Mouse (Mus musculus): ENCODE results near the gene Kremen1.

DNA sequence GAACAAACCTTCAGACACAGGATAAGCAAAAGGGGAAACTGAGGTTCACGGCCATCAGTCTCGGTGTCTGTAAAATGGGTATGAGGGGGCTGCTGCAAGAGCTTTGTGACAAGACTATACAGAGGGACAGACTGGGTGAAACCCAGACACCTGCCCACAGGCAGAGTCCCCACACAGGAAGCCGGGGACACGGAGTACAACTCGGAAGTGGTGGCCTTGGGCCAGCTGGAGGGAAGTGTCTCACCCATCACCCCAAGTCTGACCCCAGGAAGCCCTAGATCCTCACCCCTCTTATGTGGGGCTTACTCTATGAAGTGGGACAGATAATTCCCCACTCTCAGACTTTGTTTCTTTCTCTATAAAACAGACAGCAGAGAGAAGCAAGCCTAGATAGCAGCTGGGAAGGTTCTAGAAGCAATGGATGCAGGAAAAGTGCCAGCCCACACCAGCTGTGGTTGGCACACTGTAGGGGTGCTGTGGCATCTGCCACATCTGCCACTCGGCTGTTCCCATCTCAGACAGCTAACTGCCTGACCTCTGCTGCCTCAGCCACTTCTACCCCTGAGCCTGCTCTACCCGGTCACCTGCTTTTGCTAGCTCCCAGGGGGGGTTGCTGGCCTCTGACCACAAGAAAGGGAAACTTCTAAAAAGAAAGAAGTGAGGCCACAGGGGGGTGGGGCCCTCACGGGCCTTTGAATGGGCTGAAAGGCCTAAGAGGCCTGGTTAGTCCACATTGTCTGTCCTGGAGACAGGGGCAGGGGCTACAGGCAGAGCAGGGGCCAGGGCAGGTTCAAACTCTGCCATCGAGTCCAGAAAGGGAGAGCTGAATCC is 110.7 kb downstream of the Kremen1 start:
- TF ChIP-seq POLR2A (IDR thresholded peaks at IDR 0.05; ENCODE audit: extremely low read depth, insufficient read depth, low read length) (no peak), CTCF (IDR thresholded peaks at IDR 0.05; ENCODE audit: low read depth, low read length) (no peak)

Measured in liver, adult 2 months (tissue).